Mouse (Mus musculus): Measurements from ENCODE around the gene Rnf186. TPM values are rescaled to one million over a fixed set of nuclear protein-coding genes. Genes with fewer than 3 reads are reported as not detected.
"Not testable (repeated sequence)": the region's sequence is repeated elsewhere in the genome, so short reads cannot be mapped to it uniquely, and the experiment has no call there.

Gene Rnf186
- total and polyA plus RNA-seq, 3 experiments: not detected

- Histone ChIP-seq H3K27me3 (replicated peaks) (no peaks in the 10 kb centered on the region), H3K79me2 (replicated peaks; ENCODE audit: control insufficient read depth, extremely low read depth, insufficient read depth, poor library complexity, severe bottlenecking) (no peaks in the 10 kb centered on the region), H3K9ac (ENCODE audit: insufficient read depth, low read depth) (peak overlapping the region; percentile 92), H3K4me2 (ENCODE audit: insufficient read depth, low read depth, poor library complexity, severe bottlenecking) (peak overlapping the region; percentile 92), H3K36me3 (replicated peaks in 1 of 2; ENCODE audit: control insufficient read depth in 1 of 2, insufficient read depth in 1 of 2, low read length in 1 of 2) (peaks cover 7 to 28% of the 10 kb centered on the region in 2 experiments), H3K27ac (ENCODE audit: insufficient read depth, low read depth) (no peak overlapping the region), H3K9me3 (replicated peaks; ENCODE audit: low read length) (no peaks in the 10 kb centered on the region), H3K4me3 (replicated peaks in 1 of 3; ENCODE audit: low read depth in 2 of 3, low read length in 2 of 3, poor library complexity in 1 of 3) (peak overlapping the region; percentile 83 to 88 (median 86)), H3K4me1 (ENCODE audit: control insufficient read depth in 1 of 2, insufficient read depth in 2 of 2) (peaks cover 4 to 21% of the 10 kb centered on the region in 2 experiments)
- in situ Hi-C loops (cut with MboI; ENCODE audit: low pct_ligation_motif_present, low pct_unique_long_range_greater_than_20kb, low sequenced_read_pairs) (loop anchor here (5.0 kb wide), 2 partner anchors 36 to 104 kb away; partner anchors contain the start of gene Htr6), dilution Hi-C loops (cut with MboI; ENCODE audit: extremely low pct_ligation_motif_present, extremely low pct_unique_long_range_greater_than_20kb, low sequenced_read_pairs) (no loop called here)
- TF ChIP-seq ZMIZ1 (IDR thresholded peaks at IDR 0.05; ENCODE audit: low read depth, low read length) (peak; percentile 5; the same call in 1 of the 2 replicates), RAD21 (IDR thresholded peaks at IDR 0.05; ENCODE audit: low read depth, low read length) (no peak), ZKSCAN1 (IDR thresholded peaks at IDR 0.05; ENCODE audit: borderline replicate concordance, low read depth, low read length) (peak; percentile 71), USF1 (IDR thresholded peaks at IDR 0.05; ENCODE audit: low read depth, low read length) (no peak), ZC3H11A (IDR thresholded peaks at IDR 0.05; ENCODE audit: low read depth, low read length) (no peak), SMC3 (IDR thresholded peaks at IDR 0.05; ENCODE audit: low read depth, low read length) (no peak), MXI1 (IDR thresholded peaks at IDR 0.05; ENCODE audit: low read depth, low read length) (no peak), PAX5 (IDR thresholded peaks at IDR 0.05; ENCODE audit: low read length) (no peak), CHD2 (IDR thresholded peaks at IDR 0.05; ENCODE audit: low read length) (no peak), CTCF (conservative IDR thresholded peaks at IDR 0.05 in 1 of 2, IDR thresholded peaks at IDR 0.05 in 1 of 2; ENCODE audit: low read depth in 2 of 2, low read length in 2 of 2) (no peak), HCFC1 (IDR thresholded peaks at IDR 0.05; ENCODE audit: low read depth, low read length) (no peak), BHLHE40 (IDR thresholded peaks at IDR 0.05; ENCODE audit: low read depth, low read length) (no peak)
- DNase-seq (ENCODE audit: extremely low read depth): no peak
Observed at GRCm38 (mm10) chr4:138973719-138974115, 6.8 kb downstream of the Rnf186 start.

GRCm38 (mm10) chr4:138974540-138974939 is 7.6 kb downstream of the Rnf186 start:
- peaks cover 4 to 19% of the 10 kb centered on the region in 2 experiments for H3K4me1 ChIP-seq (ENCODE audit: control insufficient read depth in 1 of 2, insufficient read depth in 2 of 2)
- in situ Hi-C loops (cut with MboI; ENCODE audit: low pct_ligation_motif_present, low pct_unique_long_range_greater_than_20kb, low sequenced_read_pairs): loop anchor here (5.0 kb wide), 2 partner anchors 37 to 103 kb away; partner anchors contain the start of gene Htr6
- dilution Hi-C loops (cut with MboI; ENCODE audit: extremely low pct_ligation_motif_present, extremely low pct_unique_long_range_greater_than_20kb, low sequenced_read_pairs); H3K9me3 ChIP-seq (replicated peaks; ENCODE audit: low read length); H3K4me2 ChIP-seq (ENCODE audit: insufficient read depth, low read depth, poor library complexity, severe bottlenecking); DNase-seq (ENCODE audit: extremely low read depth); H3K27ac ChIP-seq (ENCODE audit: insufficient read depth, low read depth); H3K9ac ChIP-seq (ENCODE audit: insufficient read depth, low read depth); H3K79me2 ChIP-seq (replicated peaks; ENCODE audit: control insufficient read depth, extremely low read depth, insufficient read depth, poor library complexity, severe bottlenecking); H3K27me3 ChIP-seq (replicated peaks); H3K4me3 ChIP-seq (replicated peaks in 1 of 3; ENCODE audit: low read depth in 2 of 3, low read length in 2 of 3, poor library complexity in 1 of 3): not testable (repeated sequence)
- peaks cover 12 to 36% of the 10 kb centered on the region in 2 experiments for H3K36me3 ChIP-seq (replicated peaks in 1 of 2; ENCODE audit: control insufficient read depth in 1 of 2, insufficient read depth in 1 of 2, low read length in 1 of 2)
- peak; percentile 58; the same call in 1 of the 2 replicates for TF ChIP-seq TBP (conservative IDR thresholded peaks at IDR 0.05; ENCODE audit: low read depth, low read length)

DNA sequence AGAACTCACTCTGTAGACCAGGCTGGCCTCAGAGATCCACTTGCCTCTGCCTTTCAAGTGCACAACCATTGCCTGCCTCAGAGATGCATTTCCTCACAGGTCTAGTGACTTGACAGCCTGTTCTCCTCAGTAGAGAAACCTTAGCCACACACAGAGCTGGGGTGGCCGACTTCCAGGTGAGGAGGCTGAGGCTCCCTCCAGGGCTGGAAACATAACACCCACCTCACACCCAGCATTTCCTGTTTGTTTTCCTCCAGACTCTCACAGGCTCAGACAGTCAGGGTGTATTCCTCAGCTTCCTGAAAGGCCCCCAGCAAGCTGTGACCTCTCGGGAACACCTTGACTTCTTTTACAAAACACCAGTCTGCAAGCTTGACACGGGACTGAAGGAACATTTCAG is 8.3 kb downstream of the Rnf186 start:
- Histone ChIP-seq H3K79me2 (replicated peaks; ENCODE audit: control insufficient read depth, extremely low read depth, insufficient read depth, poor library complexity, severe bottlenecking) (no peaks in the 10 kb centered on the region), H3K27me3 (replicated peaks) (no peaks in the 10 kb centered on the region), H3K4me2 (ENCODE audit: insufficient read depth, low read depth, poor library complexity, severe bottlenecking) (no peak overlapping the region), H3K4me1 (ENCODE audit: control insufficient read depth in 1 of 2, insufficient read depth in 2 of 2) (peaks cover 4 to 19% of the 10 kb centered on the region in 2 experiments), H3K27ac (ENCODE audit: insufficient read depth, low read depth) (no peak overlapping the region), H3K9me3 (replicated peaks; ENCODE audit: low read length) (no peaks in the 10 kb centered on the region), H3K4me3 (replicated peaks in 1 of 3; ENCODE audit: low read depth in 2 of 3, low read length in 2 of 3, poor library complexity in 1 of 3) (no peak overlapping the region), H3K9ac (ENCODE audit: insufficient read depth, low read depth) (no peak overlapping the region), H3K36me3 (replicated peaks in 1 of 2; ENCODE audit: control insufficient read depth in 1 of 2, insufficient read depth in 1 of 2, low read length in 1 of 2) (peaks cover 13 to 41% of the 10 kb centered on the region in 2 experiments)
- dilution Hi-C loops (cut with MboI; ENCODE audit: extremely low pct_ligation_motif_present, extremely low pct_unique_long_range_greater_than_20kb, low sequenced_read_pairs): no loop called here
- no peak for DNase-seq (ENCODE audit: extremely low read depth)
- TF ChIP-seq NELFE (IDR thresholded peaks at IDR 0.05; ENCODE audit: low read depth, low read length) (no peak), ELF1 (IDR thresholded peaks at IDR 0.05; ENCODE audit: low read depth, low read length) (no peak), TBP (conservative IDR thresholded peaks at IDR 0.05; ENCODE audit: low read depth, low read length) (no peak), ZMIZ1 (IDR thresholded peaks at IDR 0.05; ENCODE audit: low read depth, low read length) (no peak), NRF1 (IDR thresholded peaks at IDR 0.05; ENCODE audit: low read depth, low read length) (no peak)
- in situ Hi-C loops (cut with MboI; ENCODE audit: low pct_ligation_motif_present, low pct_unique_long_range_greater_than_20kb, low sequenced_read_pairs): no loop called here
